Mouse (Mus musculus) liver, adult 2 months (tissue): ENCODE measurements around the gene Zfp771. TPM values are rescaled to one million over a fixed set of nuclear protein-coding genes. Genes with fewer than 3 reads are reported as not detected.

Experiments used
- DNase-seq: peaks from one replicate; pipeline ENCODE4 v3.0.0-alpha.2; 2011; ENCODE audit warnings: low read depth, low spot score; ENCODE audit errors: extremely low read depth
- H3K27ac ChIP-seq: fragments of 200-500 bp; replicated peaks from 2 replicates; pipeline ENCODE4 v1.5.1; 2012; ENCODE audit warnings: low read depth, mild to moderate bottlenecking, control low read depth, inconsistent platforms, low read length; ENCODE audit not compliant: insufficient read depth
- H3K27me3 ChIP-seq: fragments of 200-500 bp; 2 replicates; pipeline ENCODE4 v1.6.1; 2012; ENCODE audit warnings: mild to moderate bottlenecking, moderate library complexity, low read length, inconsistent platforms; ENCODE audit not compliant: control insufficient read depth, insufficient read depth
- H3K36me3 ChIP-seq: fragments of 200-500 bp; 2 replicates; pipeline ENCODE4 v1.6.1; 2012; ENCODE audit warnings: low read length, inconsistent platforms; ENCODE audit not compliant: control insufficient read depth, insufficient read depth
- H3K4me1 ChIP-seq: fragments of 200-500 bp; 2 replicates; pipeline ENCODE4 v1.6.1; 2011; ENCODE audit warnings: low read length; ENCODE audit not compliant: control insufficient read depth, insufficient read depth
- H3K4me3 ChIP-seq: fragments of 200-500 bp; 2 replicates; pipeline ENCODE4 v1.5.1; 2011; ENCODE audit warnings: low read depth, mild to moderate bottlenecking, control low read depth, low read length, moderate library complexity; ENCODE audit not compliant: insufficient read depth
- H3K79me2 ChIP-seq: fragments of 200-500 bp; 2 replicates; pipeline ENCODE4 v1.6.1; 2012; ENCODE audit warnings: inconsistent platforms, mild to moderate bottlenecking, low read length, moderate library complexity; ENCODE audit not compliant: control insufficient read depth, insufficient read depth
- H3K9ac ChIP-seq: fragments of 200-500 bp; 2 replicates; pipeline ENCODE4 v1.6.1; 2012; ENCODE audit warnings: low read depth, mild to moderate bottlenecking, control low read depth, inconsistent platforms, low read length
- CTCF ChIP-seq: fragments of 200-500 bp; IDR thresholded peaks from 2 replicates; pipeline ENCODE4 v1.5.1; 2011; ENCODE audit warnings: low read depth, low read length, control low read depth
- POLR2A ChIP-seq: fragments of 200-500 bp; IDR thresholded peaks from 2 replicates; pipeline ENCODE4 v1.6.1; 2011; ENCODE audit warnings: low read length, control low read depth; ENCODE audit not compliant: insufficient read depth; ENCODE audit errors: extremely low read depth
- WGBS: fragments of 180-500 bp; shearing (Covaris S2); methylation state at CpG from one replicate; pipeline ENCODE4 v1.1.7; 2018; 5-methylcytosine and 5-hydroxymethylcytosine counted together
- polyA plus RNA-seq: library from polyadenylated mRNA; depleted of rRNA; stranded (reverse); fragments of >200 nt; gene quantifications from 2 replicates; pipeline ENCODE4 v1.2.3, GENCODE M21; 2012
- total RNA-seq: library from RNA; depleted of rRNA; stranded (reverse); fragments of >200 nt; gene quantifications from 2 replicates; pipeline ENCODE4 v1.2.3, GENCODE M21; 2014

The Zfp771 gene
- total and polyA plus RNA-seq, 2 experiments = 19.6 to 52.8 TPM

DNA sequence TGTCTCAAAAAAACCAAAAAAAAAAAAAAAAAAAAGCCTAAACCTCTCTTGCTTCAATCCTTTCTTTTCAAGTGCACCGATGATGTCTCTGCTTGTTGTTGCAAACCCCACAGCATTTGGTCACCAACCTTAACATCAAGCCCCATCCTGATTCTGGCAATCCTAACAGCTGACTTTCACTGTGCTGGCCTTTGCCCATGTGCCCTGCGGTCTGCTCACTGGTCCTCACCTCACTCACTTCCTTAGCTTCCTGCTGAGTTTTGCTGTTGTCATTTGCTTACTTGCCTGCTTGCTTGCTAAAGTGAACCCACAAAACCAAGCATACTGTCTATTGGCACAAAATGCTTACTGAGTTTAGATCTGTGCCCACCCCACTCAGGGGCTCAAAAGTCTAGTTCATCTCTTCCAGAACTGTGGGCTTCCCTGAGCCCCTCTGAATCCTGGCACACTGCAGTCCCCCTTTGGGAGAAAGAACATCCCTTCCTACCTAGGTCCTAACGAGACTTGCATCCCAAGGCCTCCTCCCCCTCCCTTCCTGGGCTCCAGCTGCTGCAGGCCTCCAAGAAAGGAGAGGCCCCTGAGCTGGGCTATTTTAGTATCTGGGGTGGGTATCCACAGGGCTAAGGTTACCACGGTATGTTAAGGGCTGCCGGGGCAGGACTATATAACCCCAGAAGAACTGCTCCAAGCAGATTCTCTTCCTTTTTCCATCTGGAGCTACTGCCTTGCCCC lies 32.9 kb upstream of the Zfp771 start:
- Histone ChIP-seq H3K4me3 (no peak overlapping the region), H3K27me3 (no peaks in the 10 kb centered on the region), H3K36me3 (no peaks in the 10 kb centered on the region), H3K27ac (no peak overlapping the region), H3K4me1 (peaks cover 7% of the 10 kb centered on the region), H3K79me2 (peaks cover 11% of the 10 kb centered on the region), H3K9ac (no peak overlapping the region)
- 92% methylated on average over 5 of the region's 5 CpGs for WGBS
- TF ChIP-seq POLR2A = no peak
- no peak for TF ChIP-seq CTCF
- no peak for DNase-seq

DNA sequence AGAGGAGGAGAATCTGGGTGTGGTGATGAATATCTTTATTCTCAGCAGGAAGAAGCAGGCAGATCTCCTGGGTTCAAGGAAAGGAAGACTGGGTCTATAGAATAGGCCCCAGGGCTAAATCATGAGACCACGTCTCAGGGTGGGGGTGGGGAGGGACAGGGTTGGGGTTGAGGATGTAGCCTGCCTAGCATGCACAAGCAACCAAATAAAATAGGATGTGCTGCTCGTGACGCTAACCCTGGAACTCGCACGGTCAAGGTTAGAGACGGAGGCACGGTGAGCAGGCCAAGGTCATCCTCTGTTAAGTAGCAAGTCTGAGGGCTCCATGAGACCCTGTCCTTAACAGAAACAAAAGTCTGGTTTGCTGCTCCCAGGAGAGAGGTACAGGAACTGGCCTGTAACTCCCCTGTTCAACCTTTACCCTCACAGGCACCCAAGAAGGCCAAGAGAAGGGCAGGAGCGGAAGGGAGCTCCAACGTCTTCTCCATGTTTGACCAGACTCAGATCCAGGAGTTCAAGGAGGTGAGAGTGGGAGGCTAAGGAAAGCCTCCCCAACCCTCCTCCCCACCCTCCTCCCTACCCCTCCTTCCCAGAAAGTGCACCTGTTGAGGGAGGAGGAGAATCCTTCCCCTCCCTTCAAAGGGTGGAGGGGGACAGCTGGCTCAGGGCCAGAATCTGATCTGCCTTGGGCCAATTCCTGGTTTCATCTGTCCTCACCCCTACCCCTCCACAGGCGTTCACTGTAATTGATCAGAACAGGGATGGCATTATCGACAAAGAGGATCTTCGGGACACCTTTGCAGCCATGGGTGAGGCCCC lies 31.4 kb upstream of the Zfp771 start:
- no peak overlapping the region for H3K27ac ChIP-seq
- H3K36me3 ChIP-seq = no peaks in the 10 kb centered on the region
- no peak for DNase-seq
- no peak overlapping the region for H3K4me3 ChIP-seq
- no peak overlapping the region for H3K9ac ChIP-seq
- 87% methylated on average over 12 of the region's 12 CpGs for WGBS
- H3K79me2 ChIP-seq = peaks cover 5% of the 10 kb centered on the region
- H3K27me3 ChIP-seq = no peaks in the 10 kb centered on the region
- no peaks in the 10 kb centered on the region for H3K4me1 ChIP-seq
- TF ChIP-seq CTCF = no peak
- TF ChIP-seq POLR2A = no peak

DNA sequence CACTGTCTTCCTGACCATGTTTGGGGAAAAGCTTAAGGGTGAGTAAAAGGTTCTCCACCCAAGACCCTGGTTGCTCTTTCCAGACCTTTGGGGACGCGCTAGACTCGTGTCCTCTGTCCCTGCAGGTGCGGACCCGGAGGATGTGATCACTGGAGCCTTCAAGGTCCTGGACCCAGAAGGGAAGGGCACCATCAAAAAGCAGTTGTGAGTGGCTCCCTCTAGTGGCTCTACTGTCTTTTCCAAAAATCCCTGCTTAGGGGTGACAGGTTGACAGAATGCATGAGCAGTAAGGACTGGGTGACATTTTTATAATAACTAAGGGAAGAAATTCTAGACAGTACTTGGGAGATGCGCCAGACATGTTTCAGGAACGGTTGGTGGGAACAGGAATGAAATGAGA lies 30.6 kb upstream of the Zfp771 start:
- no peak overlapping the region for H3K9ac ChIP-seq
- H3K27me3 ChIP-seq = no peaks in the 10 kb centered on the region
- H3K79me2 ChIP-seq = no peaks in the 10 kb centered on the region
- 45% methylated on average over 7 of the region's 7 CpGs for WGBS
- no peaks in the 10 kb centered on the region for H3K4me1 ChIP-seq
- H3K36me3 ChIP-seq = no peaks in the 10 kb centered on the region
- TF ChIP-seq CTCF = peak; percentile 59
- no peak for TF ChIP-seq POLR2A
- DNase-seq = peak; percentile 38
- no peak overlapping the region for H3K27ac ChIP-seq
- no peak overlapping the region for H3K4me3 ChIP-seq

DNA sequence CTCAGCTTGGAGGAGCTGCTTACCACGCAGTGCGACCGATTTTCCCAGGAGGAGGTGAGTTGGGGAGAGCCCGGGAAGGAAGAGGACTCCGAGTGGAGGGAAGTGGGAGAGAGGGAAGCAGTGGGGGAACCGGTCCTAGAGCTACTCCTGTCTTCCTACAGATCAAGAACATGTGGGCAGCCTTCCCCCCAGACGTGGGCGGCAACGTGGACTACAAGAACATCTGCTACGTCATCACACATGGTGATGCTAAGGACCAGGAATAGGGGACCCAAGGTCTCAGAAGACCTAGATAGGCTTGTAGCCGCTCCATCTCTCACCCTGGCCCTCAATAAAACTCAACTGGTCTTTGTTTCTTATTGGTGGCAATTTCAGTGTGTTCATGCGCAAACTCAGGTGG lies 30.1 kb upstream of the Zfp771 start:
- H3K36me3 ChIP-seq = no peaks in the 10 kb centered on the region
- no peaks in the 10 kb centered on the region for H3K4me1 ChIP-seq
- H3K4me3 ChIP-seq = no peak overlapping the region

DNA sequence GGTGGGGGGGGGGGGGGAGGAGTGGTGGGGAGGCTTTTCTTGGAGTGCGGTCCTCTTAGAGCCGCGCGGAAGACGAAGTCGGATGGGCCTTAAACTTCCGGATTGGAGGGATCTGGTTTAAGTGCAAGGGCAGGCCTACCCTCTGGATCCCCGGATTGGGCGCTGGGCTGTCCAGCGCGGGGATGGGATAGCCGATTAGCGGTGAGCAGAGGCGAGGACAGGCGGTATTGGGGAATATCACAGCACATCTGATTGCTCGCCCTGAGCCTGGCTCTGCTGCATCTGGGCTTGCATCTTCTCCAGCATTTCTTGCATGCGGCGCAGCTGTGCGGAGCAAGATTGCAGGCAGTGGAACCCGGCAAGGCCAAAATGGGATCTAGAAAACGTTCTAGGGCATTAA lies 29.6 kb upstream of the Zfp771 start:
- H3K79me2 ChIP-seq = no peaks in the 10 kb centered on the region
- TF ChIP-seq POLR2A (no peak), CTCF (no peak)
- H3K27ac ChIP-seq = no peak overlapping the region
- H3K4me1 ChIP-seq = no peaks in the 10 kb centered on the region
- 72% methylated on average over 21 of the region's 21 CpGs for WGBS
- no peak for DNase-seq
- no peaks in the 10 kb centered on the region for H3K27me3 ChIP-seq
- peak overlapping the region; percentile 12; the same call in 1 of the 2 replicates for H3K4me3 ChIP-seq
- H3K9ac ChIP-seq = peak overlapping the region; percentile 7; the same call in 1 of the 2 replicates
- H3K36me3 ChIP-seq = no peaks in the 10 kb centered on the region

More for the DNA sequence above, 30.1 kb upstream of the Zfp771 start:
- peak; percentile 23; the same call in 1 of the 2 replicates for TF ChIP-seq CTCF
- TF ChIP-seq POLR2A = no peak
- Histone ChIP-seq H3K9ac (no peak overlapping the region), H3K27me3 (no peaks in the 10 kb centered on the region), H3K79me2 (no peaks in the 10 kb centered on the region), H3K27ac (no peak overlapping the region)
- DNase-seq = no peak
- WGBS = 71% methylated on average over 12 of the region's 12 CpGs
